Mouse (Mus musculus) kidney, adult 2 months (tissue): ENCODE results near the gene Cenpf.

Experiments used
- CTCF ChIP-seq: fragments of 200-500 bp; conservative IDR thresholded peaks from 2 replicates; pipeline ENCODE4 v1.5.1; 2011; ENCODE audit warnings: low read depth, mild to moderate bottlenecking, control low read depth, low read length, moderate library complexity, mixed read lengths; ENCODE audit not compliant: insufficient read depth, insufficient read length
- POLR2A ChIP-seq: fragments of 200-500 bp; IDR thresholded peaks from one replicate; pipeline ENCODE4 v1.6.1; 2011; ENCODE audit warnings: low read depth, low read length, control low read depth

DNA sequence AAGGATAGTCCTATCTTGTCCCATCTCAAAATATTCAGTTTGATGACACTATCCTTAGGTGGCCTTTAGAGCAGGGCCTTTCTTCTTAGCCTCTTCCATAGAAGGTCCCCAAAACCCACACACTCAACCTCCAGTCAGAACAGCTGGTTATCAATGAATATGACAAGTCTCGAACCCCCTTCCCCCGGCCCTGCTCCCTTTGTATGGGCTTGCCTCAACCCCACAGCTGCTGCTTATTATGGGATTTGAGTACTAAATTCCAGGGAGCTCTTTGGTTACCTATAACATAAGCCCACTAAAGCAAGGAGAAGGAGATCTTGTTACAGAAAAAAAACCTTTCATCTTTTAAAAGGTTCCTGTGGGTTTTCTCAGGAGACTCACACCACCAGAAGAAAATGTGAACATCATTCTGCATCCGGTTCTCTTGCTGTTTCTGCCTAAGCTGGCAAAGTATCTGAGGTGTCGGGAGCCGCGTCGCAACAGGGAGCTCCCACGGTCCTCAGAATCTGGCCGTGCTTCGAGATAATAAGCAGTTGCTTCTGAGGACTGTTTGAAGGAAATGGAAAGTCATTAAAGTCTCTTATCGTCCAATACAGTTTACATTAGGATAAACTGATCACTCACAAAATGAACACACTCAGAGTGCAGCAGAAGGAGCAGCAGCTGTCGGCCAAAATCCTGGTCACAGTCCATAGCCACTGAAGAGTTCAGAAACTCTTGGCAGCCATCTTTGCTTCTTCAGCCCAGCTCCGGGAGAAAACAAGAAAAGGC, 68.7 kb downstream of the Cenpf start:
- TF ChIP-seq POLR2A (no peak), CTCF (no peak)
